Mouse (Mus musculus) intestine, postnatal 0 days (tissue): ENCODE data around the gene Sh3gl2. TPM values are rescaled to one million over a fixed set of nuclear protein-coding genes. Genes with fewer than 3 reads are reported as not detected.

Source experiments
- ATAC-seq: fragments of 200-750 bp; cut with Nextera tagmentation; 2 replicates; pipeline ENCODE4 v1.8.0; 2017; ENCODE audit warnings: mild to moderate bottlenecking, moderate TSS enrichment, moderate library complexity
- H3K27ac ChIP-seq: fragments of 300-500 bp; sonication (generic); 2 replicates; pipeline ENCODE4 v1.5.1; 2014; ENCODE audit warnings: mild to moderate bottlenecking, low read depth, low read length, moderate library complexity
- H3K27me3 ChIP-seq: fragments of 300-500 bp; sonication (generic); replicated peaks from 2 replicates; pipeline ENCODE4 v1.6.1; 2014; ENCODE audit warnings: low read length, mixed read lengths; ENCODE audit not compliant: control insufficient read depth, insufficient read depth
- H3K36me3 ChIP-seq: fragments of 300-500 bp; sonication (generic); 2 replicates; pipeline ENCODE4 v1.6.1; 2014; ENCODE audit warnings: mild to moderate bottlenecking, moderate library complexity; ENCODE audit not compliant: control insufficient read depth, insufficient read depth
- H3K4me1 ChIP-seq: fragments of 300-500 bp; sonication (generic); replicated peaks from 2 replicates; pipeline ENCODE4 v1.6.1; 2014; ENCODE audit warnings: antibody characterized with exemption, low read length, mixed read lengths; ENCODE audit not compliant: control insufficient read depth, insufficient read depth
- H3K4me2 ChIP-seq: fragments of 300-500 bp; sonication (generic); replicated peaks from 2 replicates; pipeline ENCODE4 v1.6.1; 2014; ENCODE audit warnings: low read depth, mild to moderate bottlenecking, moderate library complexity
- H3K4me3 ChIP-seq: fragments of 300-500 bp; sonication (generic); 2 replicates; pipeline ENCODE4 v1.5.1; 2014; ENCODE audit warnings: low read depth, low read length
- H3K9ac ChIP-seq: fragments of 300-500 bp; sonication (generic); 2 replicates; pipeline ENCODE4 v1.6.1; 2014; ENCODE audit warnings: mild to moderate bottlenecking, low read depth, low read length
- H3K9me3 ChIP-seq: fragments of 300-500 bp; sonication (generic); 2 replicates; pipeline ENCODE4 v1.6.1; 2016; ENCODE audit warnings: mixed run types; ENCODE audit not compliant: control insufficient read depth
- CTCF ChIP-seq: sonication (generic); IDR thresholded peaks from 2 replicates; pipeline ENCODE4 v1.5.1; 2016; ENCODE audit warnings: low read depth, mild to moderate bottlenecking, control low read depth, antibody characterized with exemption, moderate library complexity
- WGBS: fragments of 180-500 bp; shearing (Covaris S2); extraction: QIAGEN DNeasy Blood & Tissue Kit; methylation state at CpG from one replicate; pipeline ENCODE4 v1.1.7; 2014; 5-methylcytosine and 5-hydroxymethylcytosine counted together
- polyA plus RNA-seq: library from polyadenylated mRNA; unstranded; fragments of >200 nt; fragmentation: Nextera tagmentation; extraction: Ambion mirVana; gene quantifications from 2 replicates; pipeline ENCODE4 v1.2.1, GENCODE M21; 2015

The Sh3gl2 gene
- polyA plus RNA-seq, 1 experiment from 2014 or later, result 14.9 TPM

GRCm38 (mm10) chr4:85672290-85672689 lies 467.4 kb downstream of the Sh3gl2 start:
- Histone ChIP-seq H3K9ac (no peak overlapping the region), H3K27me3 (no peaks in the 10 kb centered on the region), H3K4me3 (no peak overlapping the region), H3K9me3 (no peaks in the 10 kb centered on the region), H3K4me1 (no peaks in the 10 kb centered on the region), H3K27ac (no peak overlapping the region), H3K4me2 (no peak overlapping the region), H3K36me3 (no peaks in the 10 kb centered on the region)
- WGBS, result 47% methylated on average over 4 of the region's 4 CpGs
- TF ChIP-seq CTCF, result no peak
- ATAC-seq, result no peak

DNA sequence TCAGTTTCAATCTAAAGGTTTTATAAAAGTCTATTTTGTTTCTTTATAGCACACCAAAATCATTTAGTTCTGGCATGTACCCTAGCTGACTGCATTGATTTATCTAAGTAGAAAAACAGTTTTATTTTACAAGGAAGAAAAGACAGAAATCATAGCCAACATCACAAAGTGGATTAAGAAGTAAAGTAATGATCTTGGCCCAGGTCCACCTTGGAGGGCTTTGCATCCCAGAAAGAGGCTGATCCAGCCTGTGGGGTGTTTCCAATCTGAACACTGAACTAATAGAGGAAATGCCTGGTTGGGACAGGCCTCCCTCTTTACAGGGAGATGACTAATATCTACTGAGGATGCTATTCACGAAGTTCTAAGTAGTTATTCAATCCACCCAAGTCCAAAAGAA lies 472.7 kb downstream of the Sh3gl2 start:
- Histone ChIP-seq H3K4me1 (no peaks in the 10 kb centered on the region), H3K9ac (no peak overlapping the region), H3K9me3 (no peaks in the 10 kb centered on the region), H3K36me3 (no peaks in the 10 kb centered on the region), H3K4me2 (no peak overlapping the region), H3K27ac (no peak overlapping the region), H3K4me3 (no peak overlapping the region), H3K27me3 (no peaks in the 10 kb centered on the region)
- WGBS, result 28% methylated on average over 1 of the region's 1 CpGs
- TF ChIP-seq CTCF, result no peak
- no peak for ATAC-seq

GRCm38 (mm10) chr4:85686160-85686559 lies 481.2 kb downstream of the Sh3gl2 start:
- H3K9ac ChIP-seq, result no peak overlapping the region
- H3K4me2 ChIP-seq, result no peak overlapping the region
- H3K9me3 ChIP-seq, result no peaks in the 10 kb centered on the region
- no peak overlapping the region for H3K27ac ChIP-seq
- no peaks in the 10 kb centered on the region for H3K27me3 ChIP-seq
- TF ChIP-seq CTCF, result no peak
- no peak for ATAC-seq
- no peak overlapping the region for H3K4me3 ChIP-seq
- no peaks in the 10 kb centered on the region for H3K4me1 ChIP-seq
- H3K36me3 ChIP-seq, result no peaks in the 10 kb centered on the region
- WGBS, result 66% methylated on average over 4 of the region's 4 CpGs
